Mouse (Mus musculus): ENCODE results near the gene Asb2.
A peak's percentile ranks its signal among the peaks of the same experiment; 100 is the strongest.

Asb2 gene

DNA sequence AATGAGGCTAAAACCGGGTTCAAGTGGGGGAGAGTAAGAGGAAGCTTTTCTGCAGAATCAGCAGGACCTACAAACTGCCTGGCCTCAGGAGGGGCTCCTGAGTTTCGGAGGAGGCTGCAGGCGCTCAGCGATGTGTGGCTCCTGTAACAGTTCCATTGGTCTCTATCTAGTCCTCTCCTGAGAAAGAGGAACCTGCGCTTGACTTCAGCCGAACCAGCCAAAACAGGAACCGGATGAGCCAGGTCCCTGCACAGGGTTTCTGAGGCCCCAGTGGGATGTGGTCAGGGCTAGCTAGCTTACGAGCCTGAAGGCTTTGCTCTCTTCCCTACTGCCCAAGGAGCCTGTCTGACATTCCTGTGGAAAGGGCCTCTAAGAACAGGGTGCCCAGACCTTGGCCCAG lies 12.3 kb downstream of the Asb2 start:
- TF ChIP-seq GATA4 (IDR thresholded peaks at IDR 0.05; ENCODE audit: insufficient replicate concordance, low read length): no peak

DNA sequence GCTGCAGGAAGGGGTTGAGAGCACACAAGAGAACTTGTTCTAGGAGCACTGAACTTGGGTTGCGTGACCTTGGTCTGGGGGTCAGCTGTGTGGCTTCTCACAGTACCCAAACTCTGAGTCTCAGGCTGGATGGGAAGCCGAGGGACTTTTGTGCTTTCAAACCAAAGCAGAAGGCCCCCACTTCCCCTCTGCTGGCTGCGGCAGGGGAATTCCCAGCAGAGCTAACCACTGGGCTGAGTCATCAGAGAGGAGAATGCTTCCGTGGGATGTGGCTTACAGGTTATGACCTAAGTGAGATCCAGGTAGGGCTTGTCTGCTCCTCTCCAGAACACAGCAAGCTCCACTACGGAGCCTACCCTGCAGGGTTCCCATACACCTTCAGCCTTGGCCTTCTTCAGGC lies 14.6 kb downstream of the Asb2 start:
- no peak for TF ChIP-seq GATA4 (IDR thresholded peaks at IDR 0.05; ENCODE audit: insufficient replicate concordance, low read length)

DNA sequence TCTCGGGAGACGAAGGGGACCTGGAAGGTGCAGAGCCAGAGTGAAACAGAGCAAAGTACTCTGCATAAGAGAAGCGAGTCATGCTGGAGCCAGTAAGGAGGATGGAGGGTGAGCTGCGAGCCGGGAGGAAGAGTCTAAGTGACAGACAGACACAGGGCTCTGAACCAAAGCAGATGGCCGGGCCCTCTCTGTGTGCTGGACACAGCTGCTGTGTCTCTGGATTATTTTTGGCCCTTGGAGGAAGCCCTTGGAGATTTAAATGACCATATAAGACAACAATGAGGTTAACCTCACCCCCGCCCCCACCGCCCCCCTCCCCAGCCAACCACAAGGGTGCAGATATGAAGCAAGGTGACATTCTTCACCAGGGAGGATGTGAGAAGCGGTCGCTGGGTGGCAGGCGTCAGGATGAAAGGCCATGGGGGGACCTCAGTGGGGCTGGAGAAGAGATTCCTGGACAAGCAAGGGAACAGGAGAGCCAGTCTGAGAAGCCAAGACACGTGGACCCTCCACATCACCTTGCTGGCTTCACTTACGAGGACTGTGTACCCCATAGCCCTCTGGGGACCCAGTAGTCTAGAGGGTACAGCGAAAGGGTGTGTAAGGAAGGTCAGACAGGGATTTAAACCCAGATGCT lies 17.5 kb downstream of the Asb2 start:
- TF ChIP-seq GATA4 (IDR thresholded peaks at IDR 0.05; ENCODE audit: insufficient replicate concordance, low read length): no peak

DNA sequence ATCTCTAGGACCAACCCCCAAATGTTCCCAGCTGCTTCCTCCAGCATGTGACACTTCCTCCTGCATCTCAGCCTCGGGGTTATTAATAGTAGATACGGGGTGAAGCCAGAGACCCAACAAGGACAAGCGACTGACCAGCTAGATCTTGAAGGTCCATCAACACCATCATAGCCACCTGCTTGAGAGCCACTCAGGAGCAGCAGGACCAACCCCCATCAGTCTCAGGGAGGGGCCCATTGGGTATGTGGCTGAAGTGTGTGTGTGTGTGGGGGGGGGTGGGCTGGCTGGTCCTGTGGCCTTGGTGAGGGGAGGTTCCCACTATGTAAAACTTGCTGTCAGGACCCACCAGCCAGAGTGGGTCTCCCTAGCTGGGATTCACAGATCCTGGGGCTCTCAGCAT lies 19.0 kb downstream of the Asb2 start:
- no peak for TF ChIP-seq GATA4 (IDR thresholded peaks at IDR 0.05; ENCODE audit: insufficient replicate concordance, low read length)

DNA sequence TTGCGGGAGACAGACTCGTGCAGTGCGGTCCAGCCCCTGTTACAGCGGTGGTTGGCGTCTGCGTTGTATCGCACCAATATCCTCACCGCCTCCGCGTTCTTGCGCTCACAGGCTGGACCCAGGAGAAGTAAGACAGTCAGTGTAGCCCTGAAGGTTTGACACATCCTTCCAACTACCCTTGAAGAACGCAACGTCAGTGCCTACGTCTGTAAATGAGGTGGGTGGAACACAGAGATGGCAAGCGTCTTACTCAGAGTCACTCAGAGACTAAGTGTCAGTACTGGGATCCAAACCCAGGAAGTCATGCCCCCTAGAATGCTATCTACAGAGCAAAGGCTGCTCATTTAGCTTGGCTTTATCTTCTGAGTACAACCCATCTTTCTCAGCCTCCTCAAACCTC lies 22.4 kb downstream of the Asb2 start:
- TF ChIP-seq GATA4 (IDR thresholded peaks at IDR 0.05; ENCODE audit: insufficient replicate concordance, low read length): no peak

DNA sequence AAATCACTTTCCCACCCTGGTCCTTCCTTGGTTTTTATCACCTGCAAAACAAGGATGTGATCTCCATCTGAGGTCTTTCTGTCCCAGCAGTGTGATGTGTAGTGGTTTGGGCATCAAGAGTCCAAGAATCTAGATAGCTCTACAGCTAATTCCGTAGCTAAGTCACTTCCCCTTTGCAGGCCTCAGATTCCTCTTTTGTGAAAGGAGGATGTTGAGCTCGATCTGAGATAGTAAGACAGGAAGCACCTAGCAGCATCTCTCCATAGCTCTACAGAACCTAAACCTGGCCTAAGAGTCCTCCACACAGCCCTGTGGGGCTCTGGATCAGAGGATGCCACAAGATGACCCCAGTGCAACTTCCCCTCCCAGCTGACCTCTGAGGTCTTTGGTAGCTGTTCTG lies 22.9 kb downstream of the Asb2 start:
- no peak for TF ChIP-seq GATA4 (IDR thresholded peaks at IDR 0.05; ENCODE audit: insufficient replicate concordance, low read length)

DNA sequence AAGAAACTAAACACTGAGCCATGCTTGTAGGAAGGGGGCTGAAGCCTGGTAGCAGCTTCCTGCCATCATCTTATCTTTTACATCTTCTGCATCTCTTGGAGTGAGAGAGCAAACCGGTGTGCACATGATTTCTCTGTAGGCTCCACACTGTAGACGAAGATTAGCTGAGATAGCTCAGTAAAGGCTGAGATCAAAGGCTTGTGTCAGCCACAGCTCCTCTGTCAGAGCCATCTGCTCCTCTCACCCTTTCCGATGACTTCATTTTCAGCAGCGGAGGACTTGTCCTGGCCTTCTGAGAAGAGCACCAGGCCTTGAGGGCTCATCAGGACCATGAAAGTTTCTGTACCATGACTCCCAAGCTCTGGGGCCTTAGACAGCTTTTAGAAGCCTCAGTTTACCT lies 24.3 kb downstream of the Asb2 start:
- no peak for TF ChIP-seq GATA4 (IDR thresholded peaks at IDR 0.05; ENCODE audit: insufficient replicate concordance, low read length)

DNA sequence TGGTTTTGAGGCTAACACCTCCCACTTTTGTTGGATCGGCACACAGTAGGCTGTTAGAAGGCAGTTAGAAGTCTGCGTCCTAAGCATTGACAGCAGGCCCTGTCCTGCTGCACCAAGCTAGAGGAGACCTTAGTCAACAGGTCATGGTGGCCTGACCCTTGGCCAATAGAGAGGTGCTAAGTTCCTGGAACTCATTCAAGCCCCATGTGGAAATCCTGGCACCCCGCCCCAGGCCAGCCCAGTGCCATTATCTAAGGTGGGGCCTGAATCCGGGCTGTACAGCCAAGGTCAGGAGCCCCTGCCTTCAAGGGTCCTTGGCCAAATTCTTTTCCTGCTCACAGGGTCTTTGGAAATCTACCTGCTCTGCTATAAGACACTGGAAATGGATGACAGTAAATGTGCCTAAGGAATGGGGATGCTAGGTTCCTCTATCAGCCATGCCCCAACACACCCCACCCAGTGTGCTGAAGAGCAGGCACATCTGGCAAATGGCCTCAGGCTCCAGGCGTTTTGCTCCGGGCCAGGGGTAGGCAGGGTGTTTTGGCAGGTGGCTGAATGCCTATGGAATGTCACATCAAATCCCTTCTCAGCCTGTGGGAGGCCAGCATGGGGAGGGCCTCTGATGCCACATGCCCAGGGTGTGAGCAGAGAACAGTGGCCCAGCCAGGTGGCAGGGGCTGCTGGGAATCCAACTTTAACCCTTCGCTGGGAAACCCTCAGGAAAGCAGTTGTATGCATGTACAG lies 27.2 kb downstream of the Asb2 start:
- TF ChIP-seq GATA4 (IDR thresholded peaks at IDR 0.05; ENCODE audit: insufficient replicate concordance, low read length): no peak

DNA sequence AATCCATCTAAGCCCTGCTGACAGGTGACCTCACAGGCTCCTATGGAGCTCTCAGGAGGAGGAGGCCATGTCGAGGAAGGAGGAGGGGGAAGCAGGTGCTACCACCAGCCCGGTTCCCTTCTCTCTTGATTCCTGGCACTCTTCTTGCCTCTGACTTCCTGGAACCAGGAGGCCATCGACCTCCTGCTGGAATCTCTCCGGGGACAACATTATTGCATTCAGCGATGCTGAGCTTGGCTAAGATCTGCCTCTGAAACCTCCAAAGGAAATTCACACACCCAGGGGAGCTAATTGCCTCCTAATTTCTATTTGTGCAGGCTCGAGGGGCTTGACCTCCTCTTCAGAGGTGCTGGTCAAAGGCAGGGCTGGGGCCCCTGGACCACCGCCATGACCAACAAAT lies 28.7 kb downstream of the Asb2 start:
- no peak for TF ChIP-seq GATA4 (IDR thresholded peaks at IDR 0.05; ENCODE audit: insufficient replicate concordance, low read length)

DNA sequence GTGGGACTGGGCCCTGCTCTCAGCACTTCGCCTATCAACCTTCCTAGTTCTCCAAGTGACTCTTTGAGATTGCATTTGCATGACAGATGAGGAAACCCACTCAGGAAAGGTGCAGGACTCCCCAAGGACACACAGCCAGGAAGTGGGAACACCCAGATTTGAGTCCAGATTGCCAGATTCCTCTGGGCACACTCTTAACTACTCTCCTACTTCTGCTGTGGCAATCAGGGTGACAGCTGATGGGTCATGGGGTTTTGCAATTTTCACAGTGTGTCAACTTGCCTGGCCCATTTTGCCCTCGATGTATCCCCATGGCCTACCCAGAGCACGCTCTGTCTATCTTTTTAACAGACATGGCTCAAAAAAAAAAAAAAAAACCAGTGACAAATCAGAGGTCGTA lies 29.2 kb downstream of the Asb2 start:
- peak; percentile 66; the same call in 1 of the 2 replicates for TF ChIP-seq GATA4 (IDR thresholded peaks at IDR 0.05; ENCODE audit: insufficient replicate concordance, low read length)

DNA sequence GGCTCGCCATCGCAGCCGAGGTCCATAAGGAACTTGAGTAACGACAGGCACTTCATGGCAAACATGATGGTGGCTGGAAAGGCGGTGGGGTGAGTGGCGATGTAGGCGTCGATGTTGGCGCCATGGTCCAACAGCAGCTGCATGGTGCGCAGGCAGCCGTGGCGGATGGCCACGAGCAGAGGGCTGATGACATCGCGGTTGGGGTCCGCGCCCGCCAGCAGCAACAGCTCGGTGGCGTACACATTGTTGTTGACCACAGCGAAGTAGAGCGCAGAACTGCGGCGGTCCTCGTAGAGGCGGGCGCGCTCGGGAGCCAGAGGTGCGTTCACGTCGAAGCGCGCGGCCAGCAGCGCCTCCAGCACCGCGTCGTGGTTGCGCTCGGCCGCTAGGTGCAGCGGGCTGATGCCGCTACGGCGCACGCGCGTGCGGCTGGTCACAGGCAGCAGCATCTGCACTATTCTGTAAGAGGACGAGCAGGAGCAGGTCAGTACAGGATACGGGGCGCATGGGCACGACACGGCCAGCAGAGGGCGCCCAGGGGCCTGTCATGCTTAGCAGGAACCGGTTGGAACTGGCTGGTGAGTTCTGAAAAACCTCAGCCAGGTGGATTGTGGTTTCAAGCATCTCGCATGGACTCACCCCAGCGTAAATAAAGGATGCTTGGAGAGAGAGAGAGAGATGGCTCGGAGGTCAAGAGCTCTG lies 30.5 kb downstream of the Asb2 start:
- TF ChIP-seq GATA4 (IDR thresholded peaks at IDR 0.05; ENCODE audit: insufficient replicate concordance, low read length): no peak

DNA sequence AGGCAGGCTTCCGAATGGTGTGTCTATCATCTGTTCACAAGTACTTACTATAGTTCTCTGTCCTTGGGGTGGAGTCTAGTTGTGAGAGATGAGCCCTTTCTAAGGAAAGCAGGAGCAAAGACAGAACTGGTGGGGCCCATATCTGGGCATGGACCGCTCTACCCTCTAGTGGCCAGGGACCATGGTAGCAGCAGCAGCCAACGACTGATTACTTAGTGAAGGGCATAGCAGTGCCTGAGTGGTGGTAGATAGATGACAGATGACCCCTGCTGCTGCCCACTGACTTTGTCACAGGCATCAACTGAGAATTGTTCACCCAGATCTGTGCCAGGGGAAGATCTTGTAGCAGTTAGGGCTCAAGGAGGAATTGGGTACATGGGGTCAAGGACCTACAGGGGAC lies 33.0 kb downstream of the Asb2 start:
- TF ChIP-seq GATA4 (IDR thresholded peaks at IDR 0.05; ENCODE audit: insufficient replicate concordance, low read length): no peak

DNA sequence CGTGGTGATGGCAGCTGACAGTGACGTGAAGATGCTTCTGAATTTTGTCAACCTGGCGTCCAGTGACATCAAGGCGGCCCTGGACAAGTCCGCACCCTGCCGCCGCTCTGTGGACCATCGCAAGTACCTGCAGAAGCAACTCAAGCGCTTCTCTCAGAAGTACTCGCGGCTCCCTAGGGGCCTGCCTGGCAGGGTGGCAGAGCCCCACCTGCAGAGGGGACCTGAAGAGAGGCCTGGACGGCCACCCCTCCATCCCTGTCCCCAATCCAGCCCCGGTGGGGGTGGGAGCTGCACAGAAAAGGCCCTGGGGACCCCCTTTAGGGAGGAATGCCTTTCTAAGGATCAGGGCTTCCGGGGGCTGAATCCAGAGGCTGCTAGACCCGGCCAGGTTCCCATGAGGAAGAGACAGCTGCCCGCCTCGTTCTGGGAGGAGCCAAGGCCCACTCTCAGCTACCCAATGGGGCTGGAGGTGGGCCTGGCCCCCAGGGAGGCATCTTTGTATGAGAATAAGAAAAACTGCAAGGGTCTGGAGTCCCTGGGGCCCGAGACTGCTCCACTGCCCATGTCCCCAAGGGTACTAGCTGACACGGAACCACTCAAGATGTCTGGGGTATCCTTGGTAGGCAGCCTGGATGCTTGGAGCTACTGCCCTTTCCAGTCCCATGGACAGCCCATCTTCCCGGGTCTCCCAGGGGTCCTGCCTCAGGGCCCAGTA lies 39.8 kb downstream of the Asb2 start:
- TF ChIP-seq GATA4 (IDR thresholded peaks at IDR 0.05; ENCODE audit: insufficient replicate concordance, low read length): no peak

DNA sequence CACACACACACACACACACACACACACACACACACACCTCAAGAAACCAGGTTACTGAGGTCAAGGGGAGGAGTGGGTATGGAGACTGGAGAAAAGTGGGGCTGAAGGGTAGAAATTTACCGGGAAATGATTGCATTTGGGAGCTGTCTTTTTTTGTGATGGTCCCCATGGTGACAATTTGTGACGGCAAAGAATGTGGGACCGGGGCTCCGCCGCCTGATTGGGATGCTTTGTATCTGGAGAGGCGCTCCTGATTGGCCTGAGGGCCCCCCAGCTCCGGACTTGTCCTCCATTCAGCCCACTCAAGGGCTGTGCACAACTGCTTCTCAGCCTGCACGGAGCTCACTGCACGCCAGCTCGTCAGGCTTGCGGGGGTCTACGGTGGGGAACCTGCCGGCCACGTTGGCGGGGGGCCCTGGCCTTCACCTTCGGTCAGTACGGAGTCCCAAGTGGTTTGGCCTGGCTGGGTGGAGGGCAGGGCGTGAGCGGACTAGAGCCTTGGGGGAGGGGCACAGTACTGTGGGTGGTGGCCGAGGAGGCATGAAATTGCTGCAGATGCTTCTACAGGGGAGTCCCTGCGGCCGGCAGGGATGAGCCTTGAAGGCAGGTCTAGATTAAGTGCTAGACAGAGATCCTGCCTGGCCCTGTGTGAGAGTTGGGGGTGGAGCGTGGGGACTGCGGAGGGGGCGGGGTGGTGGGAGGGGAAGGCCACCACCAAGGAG lies 41.0 kb downstream of the Asb2 start:
- TF ChIP-seq GATA4 (IDR thresholded peaks at IDR 0.05; ENCODE audit: insufficient replicate concordance, low read length): no peak
